Mouse (Mus musculus) C2C12 (cell line): Measurements from ENCODE around the gene Ptprcap.

Experiments
- CEBPB ChIP-seq: IDR thresholded peaks from one replicate; pipeline ENCODE4 v1.6.1; 2011; ENCODE audit warnings: low read depth, mild to moderate bottlenecking, control low read depth, moderate library complexity
- CTCF ChIP-seq: IDR thresholded peaks from one replicate; pipeline ENCODE4 v1.5.1; 2011; ENCODE audit not compliant: control insufficient read depth, insufficient read depth, insufficient read length
- FOSL1 ChIP-seq: IDR thresholded peaks from one replicate; pipeline ENCODE4 v1.8.0; 2011; ENCODE audit warnings: mild to moderate bottlenecking, low read length; ENCODE audit not compliant: poor library complexity, insufficient read depth, severe bottlenecking
- MAX ChIP-seq: IDR thresholded peaks from one replicate; pipeline ENCODE4 v1.6.1; 2011; ENCODE audit warnings: mild to moderate bottlenecking, control low read depth
- MYOD1 ChIP-seq: IDR thresholded peaks from one replicate; pipeline ENCODE4 v1.6.1; 2011; ENCODE audit warnings: low read depth; ENCODE audit not compliant: control insufficient read depth, insufficient read length
- MYOG ChIP-seq: IDR thresholded peaks from one replicate; pipeline ENCODE4 v1.6.1; 2011; ENCODE audit not compliant: control insufficient read depth, insufficient read length; ENCODE audit errors: extremely low read depth
- USF1 ChIP-seq: IDR thresholded peaks from one replicate; pipeline ENCODE4 v1.6.1; 2011; ENCODE audit warnings: low read depth, mild to moderate bottlenecking, control low read depth, moderate library complexity

DNA sequence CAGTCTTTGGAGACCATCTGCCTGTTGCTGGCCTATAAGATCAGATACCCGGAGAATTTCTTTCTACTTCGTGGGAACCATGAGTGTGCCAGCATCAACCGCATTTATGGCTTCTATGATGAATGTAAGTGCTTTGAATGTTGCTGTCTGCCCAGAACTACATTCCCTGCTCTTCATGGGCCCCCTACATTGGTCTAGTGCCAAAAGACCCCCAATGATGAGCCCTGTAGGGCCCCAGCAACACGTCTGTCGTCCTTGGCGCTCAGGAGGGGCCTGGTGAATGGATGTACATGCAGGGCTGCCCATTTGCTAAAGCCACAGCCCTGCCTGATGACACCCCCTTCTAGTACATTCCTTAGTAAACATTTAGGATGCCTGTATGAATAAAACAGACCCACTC, 39.7 kb downstream of the Ptprcap start:
- no peak for TF ChIP-seq USF1
- TF ChIP-seq CTCF = no peak
- TF ChIP-seq MYOG = no peak
- no peak for TF ChIP-seq CEBPB
- no peak for TF ChIP-seq MAX
- TF ChIP-seq MYOD1 = no peak
- TF ChIP-seq FOSL1 = no peak
